Mouse (Mus musculus) liver, embryonic 18 days (tissue): Measurements from ENCODE around the gene Nemp2. TPM values are rescaled to one million over a fixed set of nuclear protein-coding genes. Genes with fewer than 3 reads are reported as not detected.

ENCODE experiments used
- polyA plus RNA-seq: library from polyadenylated mRNA; depleted of rRNA; stranded (reverse); fragments of >200 nt; gene quantifications from 2 replicates; pipeline ENCODE4 v1.2.3, GENCODE M21; 2012; rRNA removed

The Nemp2 gene
- polyA plus RNA-seq: 3.1 TPM in 2 replicates

GRCm38 (mm10) chr1:52630248-52630936 is at the start of gene Nemp2:
TSS of gene Nemp2 (plus strand) at chr1:52630703.

Other genes starting within 250 kb of the Nemp2 start
- gene Nab1, start 130.0 kb upstream of the Nemp2 start, polyA plus RNA-seq: 19.1 and 20.3 TPM in 2 replicates
- 2.0 and 2.1 TPM in 2 replicates for gene Mfsd6, start 96.8 kb downstream of the Nemp2 start, polyA plus RNA-seq
- gene Inpp1, start 187.0 kb downstream of the Nemp2 start, polyA plus RNA-seq: 8.6 and 8.7 TPM in 2 replicates
- gene Hibch, start 214.2 kb downstream of the Nemp2 start, polyA plus RNA-seq: 23.9 TPM in 2 replicates